Mouse (Mus musculus) lung, embryonic 15.5 days (tissue): ENCODE measurements at regions not wholly inside any gene's neighbourhood (a gene's known extent, or its start where the extent isn't known, plus 50 kb on each side); places are given as distances from the start of the nearest gene placed in this dataset.

ENCODE experiments used
- ATAC-seq: fragments of 200-750 bp; cut with Nextera tagmentation; 2 replicates; pipeline ENCODE4 v1.8.0; 2017; ENCODE audit warnings: moderate number of reproducible peaks, borderline replicate concordance; ENCODE audit not compliant: low FRiP score, low TSS enrichment; ENCODE audit errors: extremely low read depth
- H3K27ac ChIP-seq: fragments of 300-500 bp; sonication (generic); 2 replicates; pipeline ENCODE4 v1.5.1; 2015; ENCODE audit warnings: moderate library complexity, mild to moderate bottlenecking, inconsistent platforms
- H3K27me3 ChIP-seq: fragments of 300-500 bp; sonication (generic); 2 replicates; pipeline ENCODE4 v1.6.1; 2015; ENCODE audit warnings: inconsistent platforms
- H3K36me3 ChIP-seq: fragments of 300-500 bp; sonication (generic); 2 replicates; pipeline ENCODE4 v1.6.1; 2015; ENCODE audit warnings: inconsistent platforms
- H3K4me1 ChIP-seq: fragments of 300-500 bp; sonication (generic); 2 replicates; pipeline ENCODE4 v1.6.1; 2015; ENCODE audit warnings: inconsistent platforms
- H3K4me2 ChIP-seq: fragments of 300-500 bp; sonication (generic); 2 replicates; pipeline ENCODE4 v1.6.1; 2015; ENCODE audit warnings: inconsistent platforms, mild to moderate bottlenecking, moderate library complexity
- H3K4me3 ChIP-seq: fragments of 300-500 bp; sonication (generic); 2 replicates; pipeline ENCODE4 v1.5.1; 2015; ENCODE audit warnings: mild to moderate bottlenecking, inconsistent platforms
- H3K9ac ChIP-seq: fragments of 300-500 bp; sonication (generic); 2 replicates; pipeline ENCODE4 v1.6.1; 2015; ENCODE audit warnings: inconsistent platforms
- H3K9me3 ChIP-seq: fragments of 300-500 bp; sonication (generic); 2 replicates; pipeline ENCODE4 v1.6.1; 2016; ENCODE audit warnings: inconsistent platforms
- WGBS: fragments of 180-500 bp; shearing (Covaris S2); methylation state at CpG from one replicate; pipeline ENCODE4 v1.1.7; 2015; 5-methylcytosine and 5-hydroxymethylcytosine counted together

DNA sequence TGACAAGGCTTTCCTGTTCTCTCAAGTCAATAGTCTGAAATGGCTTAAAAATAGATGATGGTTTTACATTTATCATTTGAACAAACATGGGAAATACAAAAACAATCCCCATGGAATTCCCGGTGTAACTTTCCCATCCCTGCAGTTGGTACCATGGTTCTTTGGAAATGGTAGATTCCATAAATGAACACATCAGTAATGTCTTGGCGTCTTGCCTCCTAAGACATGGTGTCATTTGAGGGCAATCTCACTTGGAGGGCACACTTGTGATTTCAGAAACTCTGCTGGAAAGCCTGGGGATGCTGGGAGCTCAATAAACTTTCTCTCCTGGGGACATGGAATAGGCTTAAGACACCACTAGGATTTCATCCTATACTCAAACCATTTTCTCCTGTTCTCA is 306.8 kb downstream of the Nuf2 start:
- no peak overlapping the region for H3K27ac ChIP-seq
- H3K4me2 ChIP-seq = no peak overlapping the region
- WGBS = 86% methylated on average over 2 of the region's 2 CpGs
- no peaks in the 10 kb centered on the region for H3K9me3 ChIP-seq
- H3K36me3 ChIP-seq = no peaks in the 10 kb centered on the region
- H3K27me3 ChIP-seq = no peaks in the 10 kb centered on the region
- ATAC-seq = no peak
- no peaks in the 10 kb centered on the region for H3K4me1 ChIP-seq
- H3K9ac ChIP-seq = no peak overlapping the region
- no peak overlapping the region for H3K4me3 ChIP-seq

DNA sequence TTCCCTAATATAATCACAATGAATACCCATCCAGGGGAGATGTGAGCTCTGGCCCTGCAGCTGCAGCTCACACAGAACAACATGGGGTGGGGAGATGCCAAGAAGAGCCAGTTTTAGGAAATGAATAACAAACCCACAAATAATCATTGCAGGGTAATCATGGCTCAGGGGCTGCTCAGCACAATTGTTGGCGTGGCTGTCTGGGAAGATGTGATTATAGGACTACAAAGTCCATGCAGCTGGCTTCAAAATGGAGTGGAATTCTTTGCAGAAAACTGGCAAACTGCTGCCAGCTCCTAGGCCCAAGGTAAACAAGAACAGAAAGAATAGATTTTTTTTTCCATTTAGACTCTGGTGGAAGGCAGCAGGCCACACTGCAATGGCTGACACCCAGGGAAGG is 343.6 kb downstream of the Nuf2 start:
- WGBS = 56% methylated on average over 1 of the region's 1 CpGs
- H3K9me3 ChIP-seq = no peaks in the 10 kb centered on the region
- no peak overlapping the region for H3K27ac ChIP-seq
- H3K36me3 ChIP-seq = no peaks in the 10 kb centered on the region
- no peak overlapping the region for H3K4me2 ChIP-seq
- no peak for ATAC-seq
- H3K4me1 ChIP-seq = no peaks in the 10 kb centered on the region
- H3K9ac ChIP-seq = no peak overlapping the region
- no peak overlapping the region for H3K4me3 ChIP-seq
- H3K27me3 ChIP-seq = no peaks in the 10 kb centered on the region

DNA sequence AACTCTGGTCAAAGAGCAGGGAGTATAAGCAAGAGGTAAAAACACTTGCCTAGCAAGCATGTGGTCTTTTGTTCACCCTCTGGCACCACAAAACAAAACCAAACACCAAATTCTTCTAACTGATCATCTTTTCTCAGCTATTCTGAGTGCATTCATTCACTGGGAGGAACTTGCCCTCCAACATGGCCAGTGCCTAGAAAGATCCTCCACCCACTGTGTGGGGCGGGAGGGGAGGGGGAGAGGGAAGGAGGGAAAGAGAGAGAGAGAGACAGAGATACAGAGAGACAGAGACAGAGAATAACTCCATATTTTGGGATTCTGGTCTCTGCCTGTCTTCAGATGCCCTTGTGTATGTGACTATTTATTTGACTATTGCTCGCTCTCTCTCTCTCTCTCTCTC is 360.9 kb downstream of the Nuf2 start:
- WGBS = 69% methylated on average over 2 of the region's 2 CpGs
- no peak overlapping the region for H3K4me2 ChIP-seq
- no peak for ATAC-seq

DNA sequence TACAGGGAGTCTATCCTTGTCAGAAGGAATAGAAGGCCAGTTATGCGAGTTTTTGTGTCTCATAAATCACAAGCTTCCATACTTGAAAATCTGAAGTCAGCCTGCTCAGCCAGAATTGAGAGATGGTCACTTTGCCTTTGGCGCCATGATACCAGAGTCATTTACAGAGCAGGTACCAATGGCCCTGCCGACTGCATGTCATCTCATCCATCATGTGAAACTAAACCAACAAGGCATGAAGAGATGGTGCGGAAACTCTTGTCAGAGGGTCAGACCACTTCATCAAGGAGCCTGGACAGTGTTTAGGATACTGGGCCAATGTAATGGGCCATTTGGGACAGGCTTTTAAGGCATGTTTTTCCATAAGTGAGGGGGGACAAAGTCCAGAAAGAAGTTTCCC is 363.2 kb downstream of the Nuf2 start:
- ATAC-seq = no peak
- WGBS = 60% methylated on average over 4 of the region's 4 CpGs
- H3K27me3 ChIP-seq = no peaks in the 10 kb centered on the region

More for the DNA sequence above, 360.9 kb downstream of the Nuf2 start:
- no peaks in the 10 kb centered on the region for H3K9me3 ChIP-seq
- no peak overlapping the region for H3K27ac ChIP-seq
- no peak overlapping the region for H3K4me3 ChIP-seq
- no peaks in the 10 kb centered on the region for H3K27me3 ChIP-seq
- no peak overlapping the region for H3K9ac ChIP-seq
- 0 out of 2 replicates have a peak, but pooled peaks cover 5% of the 10 kb centered on the region for H3K4me1 ChIP-seq
- no peaks in the 10 kb centered on the region for H3K36me3 ChIP-seq

DNA sequence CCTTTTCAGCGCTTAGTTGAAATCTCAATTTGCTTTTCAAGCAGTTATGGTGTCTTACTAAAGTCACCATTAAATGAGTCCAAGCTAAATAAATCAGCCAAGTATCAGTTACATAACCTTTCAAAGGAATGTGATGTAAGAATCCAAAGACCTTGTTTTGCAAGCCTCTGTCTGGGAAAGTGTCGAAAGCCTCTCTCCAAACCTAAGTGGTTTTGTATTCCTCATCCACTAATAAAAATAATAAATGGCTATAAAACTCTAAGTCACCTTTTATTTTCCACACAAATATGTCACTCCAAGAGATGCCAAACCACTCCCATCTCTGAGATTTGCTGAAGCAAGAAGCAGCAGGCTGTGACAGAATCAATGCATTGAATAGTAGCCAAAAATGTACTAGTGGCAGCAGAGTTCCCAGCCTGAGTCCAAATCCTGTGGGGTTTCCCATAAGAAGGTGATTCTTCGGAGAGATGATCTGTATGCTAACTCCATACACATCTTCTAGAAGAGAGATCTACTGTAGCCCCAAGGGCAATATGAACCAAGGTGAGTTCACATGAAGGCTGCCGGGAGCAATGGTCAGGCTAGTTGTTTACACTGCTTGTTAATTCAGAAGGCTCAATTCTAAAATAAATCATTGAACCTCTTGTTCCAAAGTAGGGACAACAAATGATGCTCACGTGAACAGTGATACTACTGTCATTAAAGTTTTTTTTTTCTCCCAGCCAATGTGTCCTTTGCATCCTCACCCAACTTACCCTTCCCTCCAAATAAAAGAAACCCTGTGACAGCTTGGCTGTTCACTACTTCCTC is 365.0 kb downstream of the Nuf2 start:
- Histone ChIP-seq H3K27ac (no peak overlapping the region), H3K9ac (no peak overlapping the region)

More for the DNA sequence above, 363.2 kb downstream of the Nuf2 start:
- Histone ChIP-seq H3K36me3 (no peaks in the 10 kb centered on the region), H3K9ac (no peak overlapping the region), H3K4me2 (no peak overlapping the region), H3K4me1 (0 out of 2 replicates have a peak, but pooled peaks cover 5% of the 10 kb centered on the region), H3K27ac (no peak overlapping the region), H3K4me3 (no peak overlapping the region), H3K9me3 (no peaks in the 10 kb centered on the region)

DNA sequence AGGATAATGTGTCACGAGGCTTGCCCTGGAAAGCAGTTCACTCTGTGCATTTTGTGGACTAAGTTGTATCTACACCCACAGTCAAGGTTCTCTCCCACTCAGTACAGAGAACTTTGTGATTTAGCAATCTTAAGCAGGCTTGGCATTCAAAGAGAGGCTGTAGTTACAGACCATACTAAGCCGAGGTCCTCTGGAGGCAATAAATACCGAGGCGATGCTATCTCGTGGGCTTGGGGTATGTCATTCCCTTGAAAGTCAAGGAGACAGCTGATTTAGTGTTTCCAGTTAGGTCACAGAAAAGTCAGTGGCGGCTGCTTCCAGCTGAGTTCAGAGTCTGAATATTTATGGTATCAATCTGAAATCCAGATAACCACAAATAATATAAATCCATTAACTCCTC is 370.4 kb downstream of the Nuf2 start:
- WGBS = 42% methylated on average over 6 of the region's 6 CpGs

More for the DNA sequence above, 365.0 kb downstream of the Nuf2 start:
- Histone ChIP-seq H3K4me2 (no peak overlapping the region), H3K27me3 (no peaks in the 10 kb centered on the region), H3K9me3 (no peaks in the 10 kb centered on the region), H3K4me1 (0 out of 2 replicates have a peak, but pooled peaks cover 5% of the 10 kb centered on the region), H3K36me3 (no peaks in the 10 kb centered on the region), H3K4me3 (no peak overlapping the region)
- 0 out of 2 replicates have a peak, but pooled peaks have one; percentile 52 for ATAC-seq
- 61% methylated on average over 5 of the region's 5 CpGs for WGBS

DNA sequence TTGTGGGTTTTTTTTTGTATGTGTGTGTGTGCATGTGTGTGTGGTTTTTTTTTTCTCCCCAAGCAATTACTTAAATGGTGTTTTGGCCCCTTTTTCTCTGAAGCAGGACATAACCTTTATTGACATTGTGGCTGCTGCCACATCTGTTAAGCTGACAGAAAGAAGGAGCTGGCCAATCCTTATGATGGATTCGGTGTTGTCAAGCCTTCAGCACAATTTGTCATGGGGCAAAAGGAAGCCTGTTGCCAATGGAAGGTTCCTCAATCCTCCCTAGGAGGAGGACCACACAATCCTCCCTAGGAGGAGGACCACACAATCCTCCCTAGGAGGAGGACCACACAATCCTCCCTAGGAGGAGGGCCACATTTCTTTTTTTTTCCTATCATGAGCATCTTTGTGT is 371.0 kb downstream of the Nuf2 start:
- no peak for ATAC-seq
- 33% methylated on average over 1 of the region's 1 CpGs for WGBS
- Histone ChIP-seq H3K4me2 (no peak overlapping the region), H3K27ac (no peak overlapping the region), H3K9me3 (no peaks in the 10 kb centered on the region), H3K4me3 (no peak overlapping the region), H3K9ac (no peak overlapping the region), H3K36me3 (no peaks in the 10 kb centered on the region), H3K4me1 (no peaks in the 10 kb centered on the region), H3K27me3 (no peaks in the 10 kb centered on the region)

More for the DNA sequence above, 370.4 kb downstream of the Nuf2 start:
- Histone ChIP-seq H3K4me2 (no peak overlapping the region), H3K9ac (no peak overlapping the region), H3K4me3 (no peak overlapping the region), H3K27me3 (no peaks in the 10 kb centered on the region), H3K4me1 (no peaks in the 10 kb centered on the region), H3K27ac (no peak overlapping the region), H3K36me3 (no peaks in the 10 kb centered on the region), H3K9me3 (no peaks in the 10 kb centered on the region)
- ATAC-seq = 0 out of 2 replicates have a peak, but pooled peaks have one; percentile 59

DNA sequence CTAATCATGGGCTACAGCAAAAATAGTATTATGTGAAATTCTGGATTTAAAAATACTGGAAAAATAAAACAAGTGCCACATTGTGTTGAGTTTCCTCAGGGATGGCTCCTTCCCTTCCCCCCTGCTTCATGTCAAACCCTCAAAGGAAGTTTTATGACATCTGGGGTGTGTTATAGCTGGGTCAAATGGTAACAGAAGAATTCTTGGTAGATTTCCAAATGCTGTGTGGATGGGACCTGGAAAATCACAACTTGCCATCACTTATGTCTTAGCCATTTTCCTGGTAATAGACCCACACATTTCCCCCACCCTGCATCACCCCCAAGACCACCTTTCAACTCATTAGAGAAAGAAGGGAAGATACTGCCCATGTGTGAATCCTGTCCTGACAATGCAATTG is 371.5 kb downstream of the Nuf2 start:
- Histone ChIP-seq H3K4me3 (no peak overlapping the region), H3K9ac (no peak overlapping the region), H3K27ac (no peak overlapping the region), H3K9me3 (no peaks in the 10 kb centered on the region), H3K27me3 (no peaks in the 10 kb centered on the region), H3K4me2 (no peak overlapping the region), H3K4me1 (no peaks in the 10 kb centered on the region), H3K36me3 (no peaks in the 10 kb centered on the region)
- no peak for ATAC-seq

DNA sequence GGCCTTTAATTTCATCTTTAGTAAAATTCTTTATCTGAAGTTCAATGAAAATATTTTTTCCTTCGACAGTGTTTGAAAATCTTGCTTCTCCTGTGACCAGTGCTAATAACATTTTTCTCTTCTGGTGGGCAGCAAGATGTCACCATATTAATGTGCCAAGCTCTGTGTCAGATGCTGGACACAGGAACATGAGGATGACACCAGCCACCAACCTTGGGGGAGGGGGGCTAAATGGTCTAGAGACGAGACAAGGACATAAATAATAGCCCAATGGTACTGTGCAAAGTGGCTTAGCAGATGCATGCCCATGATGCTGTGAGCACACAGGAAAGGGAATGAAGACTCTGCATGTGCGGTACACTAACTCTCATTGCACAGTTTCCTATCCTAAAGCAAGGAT is 373.8 kb downstream of the Nuf2 start:
- no peak overlapping the region for H3K9ac ChIP-seq
- H3K4me2 ChIP-seq = no peak overlapping the region
- H3K9me3 ChIP-seq = no peaks in the 10 kb centered on the region
- ATAC-seq = no peak
- no peaks in the 10 kb centered on the region for H3K36me3 ChIP-seq
- no peaks in the 10 kb centered on the region for H3K4me1 ChIP-seq
- H3K4me3 ChIP-seq = no peak overlapping the region
- no peak overlapping the region for H3K27ac ChIP-seq
- WGBS = 66% methylated on average over 3 of the region's 3 CpGs
- H3K27me3 ChIP-seq = no peaks in the 10 kb centered on the region

DNA sequence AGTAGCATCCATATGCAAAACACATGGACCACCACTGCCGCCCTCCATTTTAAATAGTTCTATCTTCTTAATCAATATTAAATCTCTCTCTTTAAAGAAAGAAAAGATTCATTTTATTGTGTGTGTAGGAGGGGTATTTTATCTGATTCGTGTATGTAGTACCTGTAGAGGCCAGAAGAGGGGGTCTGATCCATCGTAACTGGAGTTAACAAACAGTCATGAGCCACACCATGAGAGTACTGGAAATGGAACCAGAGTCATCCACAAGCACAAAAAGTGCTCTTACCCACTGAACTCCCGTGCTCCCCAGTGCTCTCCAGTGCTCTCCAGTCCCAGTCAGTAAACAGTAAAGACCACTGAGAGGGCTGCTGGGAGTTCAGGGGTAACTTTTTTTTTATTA is 374.4 kb downstream of the Nuf2 start:
- no peaks in the 10 kb centered on the region for H3K4me1 ChIP-seq
- no peak overlapping the region for H3K4me2 ChIP-seq
- no peak overlapping the region for H3K4me3 ChIP-seq
- no peaks in the 10 kb centered on the region for H3K27me3 ChIP-seq
- no peaks in the 10 kb centered on the region for H3K36me3 ChIP-seq
- H3K9ac ChIP-seq = no peak overlapping the region
- no peak overlapping the region for H3K27ac ChIP-seq
- no peaks in the 10 kb centered on the region for H3K9me3 ChIP-seq
- ATAC-seq = no peak
- 70% methylated on average over 4 of the region's 4 CpGs for WGBS

DNA sequence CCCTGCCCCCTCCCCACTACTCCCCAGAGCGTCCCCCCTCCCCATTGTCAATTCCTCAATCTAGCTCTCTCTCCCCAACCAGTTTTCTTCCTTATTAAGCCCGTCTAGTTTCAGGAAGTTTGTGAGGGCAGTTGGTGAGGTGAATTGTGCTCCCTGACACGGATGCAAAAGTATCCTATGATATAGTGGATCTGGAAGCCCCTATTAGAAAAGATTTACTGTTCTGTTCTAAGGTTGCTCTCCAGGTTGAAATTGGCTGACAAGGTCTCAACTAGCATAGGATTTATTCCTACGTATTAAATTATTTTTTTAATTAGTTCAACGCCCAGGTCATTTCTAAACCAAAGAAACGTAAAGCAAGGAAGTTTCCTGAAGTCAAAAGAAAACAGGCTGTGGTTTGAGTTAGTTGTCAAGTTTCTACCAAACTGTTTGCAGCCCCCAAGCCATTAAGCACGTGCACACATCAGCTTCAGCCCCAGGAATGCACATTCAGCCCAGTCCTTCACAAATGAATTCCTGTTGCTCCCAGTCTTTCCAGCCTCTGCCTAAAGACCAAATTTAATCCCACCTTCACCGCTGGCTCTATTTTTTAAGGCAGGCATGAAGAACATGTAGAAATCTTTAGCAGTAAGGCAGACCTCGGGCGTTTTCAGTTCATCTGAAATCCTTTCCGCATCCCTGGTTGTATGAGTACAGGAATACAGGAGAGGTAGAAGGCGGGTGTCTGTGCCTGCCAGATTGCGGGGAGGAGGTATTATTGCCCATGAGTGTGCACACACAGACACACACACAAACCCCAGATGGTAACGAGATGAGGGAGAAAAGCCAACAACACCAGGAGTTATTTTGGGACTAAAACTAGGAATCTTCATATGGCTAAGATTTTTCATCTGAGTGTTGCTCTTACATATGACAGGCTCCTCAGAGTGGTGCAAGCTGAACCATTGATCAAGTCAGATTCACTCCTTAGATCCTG is 375.5 kb downstream of the Nuf2 start:
- no peak overlapping the region for H3K27ac ChIP-seq
- H3K27me3 ChIP-seq = no peaks in the 10 kb centered on the region
- ATAC-seq = no peak
- WGBS = 66% methylated on average over 14 of the region's 14 CpGs
- H3K9me3 ChIP-seq = no peaks in the 10 kb centered on the region
- no peaks in the 10 kb centered on the region for H3K4me1 ChIP-seq
- H3K4me2 ChIP-seq = no peak overlapping the region
- no peak overlapping the region for H3K4me3 ChIP-seq
- H3K36me3 ChIP-seq = no peaks in the 10 kb centered on the region
- no peak overlapping the region for H3K9ac ChIP-seq

DNA sequence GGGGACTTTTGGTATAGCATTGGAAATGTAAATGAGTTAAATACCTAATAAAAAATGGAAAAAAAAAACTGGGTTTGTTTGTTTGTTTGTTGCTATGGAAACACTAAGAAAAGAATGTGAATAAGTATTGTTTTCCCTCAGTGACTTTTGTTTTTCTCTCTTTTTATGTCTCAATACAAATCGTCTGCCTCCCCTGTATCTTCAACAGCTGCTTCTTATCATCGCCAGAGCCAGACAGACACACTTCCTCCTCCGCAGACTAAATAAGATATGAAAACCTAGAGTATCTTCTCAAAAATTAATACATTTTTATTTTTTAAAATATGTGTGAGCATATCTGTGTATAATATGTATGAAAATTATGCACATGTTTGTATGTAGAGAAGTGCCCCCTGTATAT is 389.0 kb downstream of the Nuf2 start:
- no peaks in the 10 kb centered on the region for H3K27me3 ChIP-seq
- H3K9ac ChIP-seq = no peak overlapping the region
- H3K4me3 ChIP-seq = no peak overlapping the region
- H3K4me1 ChIP-seq = no peaks in the 10 kb centered on the region
- H3K9me3 ChIP-seq = no peaks in the 10 kb centered on the region
- 60% methylated on average over 3 of the region's 3 CpGs for WGBS
- no peak overlapping the region for H3K27ac ChIP-seq
- H3K4me2 ChIP-seq = no peak overlapping the region
- H3K36me3 ChIP-seq = no peaks in the 10 kb centered on the region
- no peak for ATAC-seq
